Comparison of ENCODE assay signal across 16 mouse cellular contexts in genomic region chr8:107117019-107117418, GRCm38 (mm10). TPM values are rescaled to one million over a fixed set of nuclear protein-coding genes. Genes with fewer than 3 reads are reported as not detected.
DNase-seq lines count a peak whose midpoint lies in the region; ATAC-seq and TF ChIP-seq lines count a peak whose summit lies in the region.
"Had no signal": no experiment of that assay in that cellular context is flagged by ENCODE, and none has a peak within 500 bp of the region (broad histone marks: within the 10 kb centered on the region; RNA-seq: fewer than 3 reads in every experiment).

No protein-coding gene starts in this region.

- H3K9ac ChIP-seq in liver, adult 2 months (ENCODE audit: low read depth, low read length): no peak overlapping the region
- H3K9ac ChIP-seq in liver, embryonic 12.5 days: no peak overlapping the region
- H3K9ac ChIP-seq in stomach, embryonic 16.5 days (ENCODE audit: low read length): no peak overlapping the region
- H3K9ac ChIP-seq: forebrain, embryonic 13.5 days; limb, embryonic 13.5 days had no signal

- H3K4me2 ChIP-seq in liver, embryonic 12.5 days: no peak overlapping the region
- no peak overlapping the region for H3K4me2 ChIP-seq in stomach, embryonic 16.5 days (ENCODE audit: low read depth, low read length)
- H3K4me2 ChIP-seq: forebrain, embryonic 13.5 days; limb, embryonic 13.5 days had no signal

- no peak for TF ChIP-seq POLR2A in liver, adult 2 months (IDR thresholded peaks at IDR 0.05; ENCODE audit: extremely low read depth, insufficient read depth, low read length)
- no peak for TF ChIP-seq POLR2A in lung, adult 2 months (IDR thresholded peaks at IDR 0.05; ENCODE audit: borderline replicate concordance, extremely low read depth, low read depth, low read length)

- TF ChIP-seq CTCF in liver, adult 2 months (IDR thresholded peaks at IDR 0.05; ENCODE audit: low read depth, low read length): no peak
- TF ChIP-seq CTCF in lung, adult 2 months (IDR thresholded peaks at IDR 0.05; ENCODE audit: insufficient read depth, low read length): no peak

- no peak overlapping the region for H3K4me3 ChIP-seq in liver, adult 2 months (ENCODE audit: insufficient read depth, low read depth, low read length)
- H3K4me3 ChIP-seq in liver, embryonic 12.5 days: no peak overlapping the region
- no peak overlapping the region for H3K4me3 ChIP-seq in lung, adult 2 months (replicated peaks; ENCODE audit: extremely low read depth, low read depth, low read length)
- H3K4me3 ChIP-seq in stomach, embryonic 16.5 days (replicated peaks; ENCODE audit: low read length): no peak overlapping the region
- H3K4me3 ChIP-seq: forebrain, embryonic 13.5 days; limb, embryonic 13.5 days; midbrain, embryonic 10.5 days had no signal

- peak; percentile 98 for DNase-seq in liver, adult 2 months (ENCODE audit: extremely low read depth, low read depth, low spot score)
- DNase-seq in kidney, adult 8-10 months: peak; percentile 67 to 92
- peak; percentile 25 for DNase-seq in lung, adult 2 months
- DNase-seq in right cerebral cortex, postnatal 14 days: no peak
- no peak for DNase-seq in adrenal gland, adult 8-10 months
- no peak for DNase-seq in layer of hippocampus, adult 18-20 months (ENCODE audit: low spot score in 2 of 2)
- DNase-seq: adrenal gland, postnatal 25 days; gastrocnemius, postnatal 14 days; heart, postnatal 10 days; layer of hippocampus, adult 9-11 months had no signal

- no peaks in the 10 kb centered on the region for H3K9me3 ChIP-seq in liver, embryonic 12.5 days (replicated peaks)
- no peaks in the 10 kb centered on the region for H3K9me3 ChIP-seq in stomach, embryonic 16.5 days (replicated peaks; ENCODE audit: control insufficient read depth, low read length)
- H3K9me3 ChIP-seq: forebrain, embryonic 13.5 days; limb, embryonic 13.5 days; midbrain, embryonic 10.5 days had no signal

- H3K27me3 ChIP-seq in liver, adult 2 months (ENCODE audit: control insufficient read depth, insufficient read depth, low read length): no peaks in the 10 kb centered on the region
- H3K27me3 ChIP-seq in liver, embryonic 12.5 days (replicated peaks): no peaks in the 10 kb centered on the region
- H3K27me3 ChIP-seq in stomach, embryonic 16.5 days (ENCODE audit: control insufficient read depth, insufficient read depth, low read length): no peaks in the 10 kb centered on the region
- H3K27me3 ChIP-seq: forebrain, embryonic 13.5 days; limb, embryonic 13.5 days had no signal

- whole genome bisulfite sequencing in liver, adult 2 months: 25% methylated on average over 2 of the region's 2 CpGs
- WGBS in liver, embryonic 12.5 days (ENCODE audit: insufficient replicate concordance): 37% methylated on average over 2 of the region's 2 CpGs
- WGBS in lung, adult 2 months: 23% methylated on average over 2 of the region's 2 CpGs
- WGBS in stomach, embryonic 16.5 days: 26% methylated on average over 2 of the region's 2 CpGs

- H3K79me2 ChIP-seq in liver, adult 2 months (ENCODE audit: control insufficient read depth, insufficient read depth, low read length): no peaks in the 10 kb centered on the region

- H3K36me3 ChIP-seq in liver, adult 2 months (ENCODE audit: control insufficient read depth, insufficient read depth, low read length): no peaks in the 10 kb centered on the region
- no peaks in the 10 kb centered on the region for H3K36me3 ChIP-seq in liver, embryonic 12.5 days
- no peaks in the 10 kb centered on the region for H3K36me3 ChIP-seq in stomach, embryonic 16.5 days (ENCODE audit: control insufficient read depth, insufficient read depth, low read length)
- H3K36me3 ChIP-seq: limb, embryonic 13.5 days; midbrain, embryonic 10.5 days had no signal

- no peak for ATAC-seq in liver, embryonic 12.5 days
- peak; percentile 80; the same call in 1 of the 2 replicates for ATAC-seq in stomach, embryonic 16.5 days (ENCODE audit: insufficient read depth, low FRiP score)
- ATAC-seq: forebrain, embryonic 13.5 days had no signal

- H3K27ac ChIP-seq in liver, adult 2 months (replicated peaks; ENCODE audit: insufficient read depth, low read depth, low read length): no peak overlapping the region
- no peak overlapping the region for H3K27ac ChIP-seq in liver, embryonic 12.5 days
- H3K27ac ChIP-seq in stomach, embryonic 16.5 days (ENCODE audit: low read length): no peak overlapping the region
- H3K27ac ChIP-seq: forebrain, embryonic 13.5 days; limb, embryonic 13.5 days; midbrain, embryonic 10.5 days had no signal

- H3K4me1 ChIP-seq in liver, adult 2 months (ENCODE audit: control insufficient read depth, insufficient read depth, low read length): peaks cover 15% of the 10 kb centered on the region
- peaks cover 22% of the 10 kb centered on the region for H3K4me1 ChIP-seq in liver, embryonic 12.5 days
- peaks cover 24% of the 10 kb centered on the region for H3K4me1 ChIP-seq in lung, adult 2 months (ENCODE audit: control insufficient read depth, insufficient read depth, low read length)
- H3K4me1 ChIP-seq in stomach, embryonic 16.5 days (ENCODE audit: control insufficient read depth, insufficient read depth, low read length): peaks cover 13% of the 10 kb centered on the region; the same call in 1 of the 2 replicates
- H3K4me1 ChIP-seq: forebrain, embryonic 13.5 days had no signal

RNA-seq across cellular contexts. Expression of gene Terf2, which starts 20.7 kb away (rescaled TPM):
- total RNA-seq in liver, adult 2 months (2014; rRNA removed): 3.6 and 4.0 TPM in 2 replicates
- polyA plus RNA-seq in liver, adult 2 months (2012; rRNA removed): 2.9 and 3.3 TPM in 2 replicates
- 9.2 and 11.5 TPM in 2 replicates for polyA plus RNA-seq in liver, embryonic 12.5 days (2016; fragmentation: Nextera tagmentation; extraction: Ambion mirVana)
- 9.5 and 13.5 TPM in 2 replicates for polyA plus RNA-seq in lung, adult 2 months (2012; rRNA removed)
- 13.1 and 14.0 TPM in 2 replicates for polyA plus RNA-seq in stomach, embryonic 16.5 days (2015; fragmentation: Nextera tagmentation; extraction: Ambion mirVana)
- total RNA-seq in adrenal gland, adult 8-10 months (2022): 10 to 100 TPM; 20.6 to 38.9 (median 30.3) TPM
- 10 to 100 TPM; 36.6 to 36.9 TPM for total RNA-seq in layer of hippocampus, adult 18-20 months (2021)

RNA-seq across cellular contexts. Expression of gene Cyb5b, which starts 33.4 kb away (rescaled TPM):
- total RNA-seq in liver, adult 2 months (2014; rRNA removed): 253 and 256 TPM in 2 replicates
- polyA plus RNA-seq in liver, adult 2 months (2012; rRNA removed): 223 and 265 TPM in 2 replicates
- 51.8 and 52.5 TPM in 2 replicates for polyA plus RNA-seq in liver, embryonic 12.5 days (2016; fragmentation: Nextera tagmentation; extraction: Ambion mirVana)
- polyA plus RNA-seq in lung, adult 2 months (2012; rRNA removed): 68.7 and 97.9 TPM in 2 replicates
- polyA plus RNA-seq in stomach, embryonic 16.5 days (2015; fragmentation: Nextera tagmentation; extraction: Ambion mirVana): 104 and 106 TPM in 2 replicates
- 100 to 1,000 TPM; 398 to 743 (median 524) TPM for total RNA-seq in adrenal gland, adult 8-10 months (2022)
- 100 to 1,000 TPM; 106 to 113 TPM for total RNA-seq in layer of hippocampus, adult 18-20 months (2021)

RNA-seq across cellular contexts. Expression of gene Tmed6, which starts 51.6 kb away (rescaled TPM):
- 2.0 TPM in 1 of 2 replicates, not detected in the other for total RNA-seq in liver, adult 2 months (2014; rRNA removed)
- polyA plus RNA-seq in liver, adult 2 months (2012; rRNA removed): not detected in 2 replicates
- polyA plus RNA-seq in liver, embryonic 12.5 days (2016; fragmentation: Nextera tagmentation; extraction: Ambion mirVana): 5.6 and 5.7 TPM in 2 replicates
- polyA plus RNA-seq in lung, adult 2 months (2012; rRNA removed): 0.65 and 0.99 TPM in 2 replicates
- polyA plus RNA-seq in stomach, embryonic 16.5 days (2015; fragmentation: Nextera tagmentation; extraction: Ambion mirVana): 82.3 and 84.1 TPM in 2 replicates
- total RNA-seq in adrenal gland, adult 8-10 months (2022): not detected
- total RNA-seq in layer of hippocampus, adult 18-20 months (2021): not detected
- total RNA-seq: adrenal gland, postnatal 25 days; gastrocnemius, postnatal 14 days; heart, postnatal 10 days had no signal
- polyA plus RNA-seq: forebrain, embryonic 13.5 days; limb, embryonic 13.5 days; midbrain, embryonic 10.5 days; neural tube, embryonic 11.5 days had no signal

Comparison
In these comparisons a context has a peak if more than half of its experiments do, and no peak if none do; other contexts are left out.
1. DNase-seq: peak in liver, adult 2 months (single experiment), kidney, adult 8-10 months (2 of 2) and lung, adult 2 months (single experiment); none in right cerebral cortex, postnatal 14 days (single experiment), adrenal gland, adult 8-10 months (single experiment) and layer of hippocampus, adult 18-20 months (0 of 2).
2. RNA of gene Tmed6, which starts 51.6 kb away (polyA plus RNA-seq): 82.3 to 84.1 TPM in stomach, embryonic 16.5 days; 5.6 to 5.7 TPM in liver, embryonic 12.5 days, 0.65 to 0.99 TPM in lung, adult 2 months and not detected in liver, adult 2 months; every median in the first group is over 10 times any median in the second.